Mouse (Mus musculus): ENCODE measurements around the gene Slc25a45. TPM values are rescaled to one million over a fixed set of nuclear protein-coding genes. Genes with fewer than 3 reads are reported as not detected.
A peak's percentile ranks its signal among the peaks of the same experiment; 100 is the strongest.

The Slc25a45 gene
- polyA plus RNA-seq, 1 experiment from 2014 or later, result 11.4 TPM

- no peak for DNase-seq (ENCODE audit: low spot score)
Measured at GRCm38 (mm10) chr19:5840086-5840889, 37.3 kb upstream of the Slc25a45 start.

GRCm38 (mm10) chr19:5840890-5841388 lies 36.7 kb upstream of the Slc25a45 start:
- DNase-seq (ENCODE audit: low spot score), result no peak

GRCm38 (mm10) chr19:5841389-5841946 lies 36.1 kb upstream of the Slc25a45 start:
- DNase-seq (ENCODE audit: low spot score), result no peak

- no peak for DNase-seq (ENCODE audit: low spot score)
Measured at GRCm38 (mm10) chr19:5841999-5842784, 35.4 kb upstream of the Slc25a45 start.

GRCm38 (mm10) chr19:5842785-5843730 lies 34.5 kb upstream of the Slc25a45 start:
- DNase-seq (ENCODE audit: low spot score), result no peak

- no peak for DNase-seq (ENCODE audit: low spot score)
Measured at GRCm38 (mm10) chr19:5843781-5844691, 33.6 kb upstream of the Slc25a45 start.

GRCm38 (mm10) chr19:5844831-5845318 lies 32.7 kb upstream of the Slc25a45 start:
- DNase-seq (ENCODE audit: low spot score), result no peak

GRCm38 (mm10) chr19:5845319-5846135 lies 32.1 kb upstream of the Slc25a45 start:
- DNase-seq (ENCODE audit: low spot score), result peak; percentile 96

GRCm38 (mm10) chr19:5846154-5846553 lies 31.5 kb upstream of the Slc25a45 start:
- no peak for DNase-seq (ENCODE audit: low spot score)

- DNase-seq (ENCODE audit: low spot score), result peak; percentile 62
Measured at GRCm38 (mm10) chr19:5846557-5847305, 30.9 kb upstream of the Slc25a45 start.

GRCm38 (mm10) chr19:5847306-5847796 lies 30.3 kb upstream of the Slc25a45 start:
- no peak for DNase-seq (ENCODE audit: low spot score)

- peak; percentile 50 for DNase-seq (ENCODE audit: low spot score)
Measured at GRCm38 (mm10) chr19:5848032-5848825, 29.4 kb upstream of the Slc25a45 start.

- peak; percentile 18 for DNase-seq (ENCODE audit: low spot score)
Measured at GRCm38 (mm10) chr19:5848826-5849672, 28.6 kb upstream of the Slc25a45 start.

- peak; percentile 91 for DNase-seq (ENCODE audit: low spot score)
Measured at GRCm38 (mm10) chr19:5849843-5850527, 27.6 kb upstream of the Slc25a45 start.

GRCm38 (mm10) chr19:5850860-5851259 lies 26.7 kb upstream of the Slc25a45 start:
- DNase-seq (ENCODE audit: low spot score), result no peak
